Mouse (Mus musculus): ENCODE results near the gene Ascl3.

- TF ChIP-seq CTCF (IDR thresholded peaks at IDR 0.05; ENCODE audit: low read depth, low read length) (no peak), EP300 (IDR thresholded peaks at IDR 0.05; ENCODE audit: insufficient read depth, low read depth, low read length) (no peak), POLR2A (IDR thresholded peaks at IDR 0.05; ENCODE audit: insufficient read depth, low read length) (no peak)
Measured at GRCm38 (mm10) chr7:109767575-109768350, 36.2 kb upstream of the Ascl3 start.
